ENCODE assay signal across 9 mouse cellular contexts in genomic region chr5:28037172-28037591, GRCm38 (mm10). TPM values are rescaled to one million over a fixed set of nuclear protein-coding genes. Genes with fewer than 3 reads are reported as not detected.
DNase-seq lines count a peak whose midpoint lies in the region; ATAC-seq and TF ChIP-seq lines count a peak whose summit lies in the region.
"Had no signal": no experiment of that assay in that cellular context is flagged by ENCODE, and none has a peak within 500 bp of the region (broad histone marks: within the 10 kb centered on the region; RNA-seq: fewer than 3 reads in every experiment).

No protein-coding gene starts in this region.

- H3K27ac ChIP-seq in spleen, adult 2 months (ENCODE audit: insufficient read depth, low read length): 0 out of 2 replicates have a peak overlapping the region, but pooled peaks have one; percentile 26
- no peak overlapping the region for H3K27ac ChIP-seq in kidney, embryonic 14.5 days (ENCODE audit: low read depth, low read length)
- H3K27ac ChIP-seq: limb, embryonic 13.5 days had no signal

- no peak overlapping the region for H3K4me3 ChIP-seq in spleen, adult 2 months (ENCODE audit: extremely low read depth, insufficient read depth, insufficient read length)
- no peak overlapping the region for H3K4me3 ChIP-seq in kidney, embryonic 14.5 days (ENCODE audit: low read length)
- H3K4me3 ChIP-seq: limb, embryonic 13.5 days had no signal

- H3K9ac ChIP-seq in kidney, embryonic 14.5 days (ENCODE audit: low read depth, low read length): peak overlapping the region; percentile 12; the same call in 1 of the 2 replicates
- H3K9ac ChIP-seq: limb, embryonic 13.5 days had no signal

- no peak for TF ChIP-seq CTCF in spleen, adult 2 months (IDR thresholded peaks at IDR 0.05; ENCODE audit: extremely low read depth, insufficient read depth, insufficient read length, insufficient replicate concordance)

- no peaks in the 10 kb centered on the region for H3K4me1 ChIP-seq in spleen, adult 2 months (ENCODE audit: control insufficient read depth, insufficient read depth, insufficient read length)
- H3K4me1 ChIP-seq in kidney, embryonic 14.5 days (ENCODE audit: control insufficient read depth, insufficient read depth, low read length): 0 out of 2 replicates have a peak, but pooled peaks cover 5% of the 10 kb centered on the region

- 3% methylated on average over 3 of the region's 3 CpGs for WGBS in spleen, adult 2 months
- 7% methylated on average over 3 of the region's 3 CpGs for WGBS in kidney, embryonic 14.5 days

- DNase-seq in spleen, adult 2 months (ENCODE audit: low read depth in 1 of 2, low spot score in 2 of 2): no peak
- no peak for DNase-seq in spleen, adult 12 weeks (ENCODE audit: low spot score)
- DNase-seq in layer of hippocampus, postnatal 10 days (ENCODE audit: low spot score in 2 of 2): no peak
- no peak for DNase-seq in right cerebral cortex, adult 18-20 months
- no peak for DNase-seq in right cerebral cortex, postnatal 25 days

- H3K27me3 ChIP-seq in spleen, adult 2 months (ENCODE audit: control insufficient read depth, insufficient read depth, low read length): no peaks in the 10 kb centered on the region
- H3K27me3 ChIP-seq in kidney, embryonic 14.5 days (ENCODE audit: control insufficient read depth, insufficient read depth, low read length): no peaks in the 10 kb centered on the region
- H3K27me3 ChIP-seq: limb, embryonic 13.5 days had no signal

- H3K4me2 ChIP-seq in kidney, embryonic 14.5 days (replicated peaks; ENCODE audit: low read depth, low read length): no peak overlapping the region
- H3K4me2 ChIP-seq: limb, embryonic 13.5 days had no signal

- peak; percentile 82 for ATAC-seq in granulocyte monocyte progenitor cell, adult 5-6 weeks (replicated peaks; ENCODE audit: poor library complexity, severe bottlenecking)
- no peak for ATAC-seq in kidney, embryonic 14.5 days (ENCODE audit: low FRiP score, low TSS enrichment)
- peak; percentile 66 for ATAC-seq in monocyte, adult 5-6 weeks (replicated peaks; ENCODE audit: insufficient number of reproducible peaks, low FRiP score, low TSS enrichment, poor library complexity, severe bottlenecking)

- no peak for TF ChIP-seq POLR2A in spleen, adult 2 months (IDR thresholded peaks at IDR 0.05; ENCODE audit: low read depth, low read length)

- H3K36me3 ChIP-seq in spleen, adult 2 months (ENCODE audit: control insufficient read depth, insufficient read depth, low read length): no peaks in the 10 kb centered on the region
- H3K36me3 ChIP-seq in kidney, embryonic 14.5 days (ENCODE audit: control insufficient read depth, insufficient read depth, low read length): no peaks in the 10 kb centered on the region
- H3K36me3 ChIP-seq: limb, embryonic 13.5 days had no signal

- H3K9me3 ChIP-seq in kidney, embryonic 14.5 days (ENCODE audit: control insufficient read depth, low read length): no peaks in the 10 kb centered on the region
- H3K9me3 ChIP-seq: limb, embryonic 13.5 days had no signal

RNA-seq across cellular contexts. Expression of gene Insig1, which starts 34.0 kb away (rescaled TPM):
- 20.6 and 32.8 TPM in 2 replicates for polyA plus RNA-seq in spleen, adult 2 months (2012; rRNA removed)
- 10.4 and 12.1 TPM in 2 replicates for total RNA-seq in granulocyte monocyte progenitor cell, adult 5-6 weeks (2014; fragmentation: Nextera tagmentation)
- total RNA-seq in granulocyte monocyte progenitor cell, adult 5-6 weeks (2017): 32.9 and 34.2 TPM in 2 replicates
- 40.9 and 68.4 TPM in 2 replicates for polyA plus RNA-seq in kidney, embryonic 14.5 days (2014; fragmentation: Nextera tagmentation; extraction: Ambion mirVana)
- 80.0 to 111 TPM (median 92.3 TPM) in 3 replicates for total RNA-seq in monocyte, adult 5-6 weeks (2017)
- total RNA-seq in layer of hippocampus, postnatal 10 days (2021): 10 to 100 TPM; 82.7 to 88.7 TPM
